Mouse (Mus musculus): Measurements from ENCODE around the gene Slc8a2. TPM values are rescaled to one million over a fixed set of nuclear protein-coding genes. Genes with fewer than 3 reads are reported as not detected.
A peak's percentile ranks its signal among the peaks of the same experiment; 100 is the strongest.

The Slc8a2 gene
- 1.1 and 1.2 TPM in 2 replicates for polyA plus RNA-seq (2012; rRNA removed)

DNA sequence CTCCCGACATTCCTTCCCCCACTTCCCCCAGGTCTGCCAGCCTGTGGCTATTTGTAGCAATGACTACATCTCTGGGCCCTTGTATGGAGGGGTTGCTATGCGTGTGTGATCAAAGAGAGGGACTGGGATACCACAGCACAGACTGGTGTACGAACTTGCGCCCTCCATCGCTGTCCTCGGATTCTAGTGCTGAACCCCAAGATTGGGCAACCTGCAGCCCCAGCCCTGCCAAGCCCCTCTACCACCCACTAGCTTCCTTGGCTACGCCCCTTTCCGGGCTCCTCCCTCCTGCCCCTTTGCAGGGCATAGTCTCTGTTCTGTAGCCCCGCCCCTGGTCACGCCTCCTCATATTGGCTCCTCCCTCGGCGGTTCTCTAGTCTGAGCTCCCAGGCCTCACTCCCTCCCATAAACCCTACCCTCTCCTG is at the start of gene Slc8a2:
Slc8a2 (plus strand) TSS at position 406 of the 425 bp plus-strand sequence.
- DNase-seq: peak; percentile 44
- Histone ChIP-seq H3K36me3 (ENCODE audit: control insufficient read depth, insufficient read depth, low read length) (no peaks in the 10 kb centered on the region), H3K4me3 (ENCODE audit: control insufficient read depth, insufficient read depth, low read length) (no peak within 1 kb of the TSS), H3K27ac (ENCODE audit: control insufficient read depth, insufficient read depth, low read length) (no peak within 1 kb of the TSS), H3K4me1 (replicated peaks; ENCODE audit: control insufficient read depth, insufficient read depth, low read length) (no peaks in the 10 kb centered on the region), H3K27me3 (ENCODE audit: control insufficient read depth, insufficient read depth, low read length) (no peaks in the 10 kb centered on the region; the same call in 1 of the 2 replicates)
- no peak for TF ChIP-seq CTCF (IDR thresholded peaks at IDR 0.05; ENCODE audit: borderline replicate concordance, control insufficient read depth, extremely low read depth, insufficient read depth, low read length, poor library complexity)
- no peak for TF ChIP-seq POLR2A (IDR thresholded peaks at IDR 0.05; ENCODE audit: control insufficient read depth, extremely low read depth, insufficient read depth, low read length, poor library complexity)
- WGBS: 6% methylated on average over 12 of the region's 12 CpGs

DNA sequence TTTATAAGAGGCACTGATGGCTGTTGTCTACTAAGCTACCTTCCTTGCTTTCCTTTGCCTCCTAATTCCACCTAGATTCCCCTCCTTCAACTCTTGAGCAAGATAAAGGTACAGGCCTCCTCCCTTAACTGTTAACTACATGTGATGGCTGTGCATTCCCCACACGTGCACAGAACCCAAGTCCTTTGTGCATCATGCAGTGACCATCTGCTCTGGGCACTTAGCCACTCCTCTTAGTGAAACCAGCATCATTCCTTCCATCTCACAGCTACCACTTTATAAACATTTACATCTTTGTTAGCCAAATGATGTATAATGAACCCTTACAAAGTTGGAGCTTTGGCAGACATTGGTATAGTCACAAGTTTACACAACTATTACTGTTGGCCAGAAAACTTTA is 49.7 kb upstream of the Slc8a2 start:
- Histone ChIP-seq H3K27ac (ENCODE audit: control insufficient read depth, insufficient read depth, low read length) (no peak overlapping the region), H3K36me3 (ENCODE audit: control insufficient read depth, insufficient read depth, low read length) (no peaks in the 10 kb centered on the region), H3K4me1 (replicated peaks; ENCODE audit: control insufficient read depth, insufficient read depth, low read length) (peaks cover 4% of the 10 kb centered on the region), H3K27me3 (ENCODE audit: control insufficient read depth, insufficient read depth, low read length) (no peaks in the 10 kb centered on the region), H3K4me3 (ENCODE audit: control insufficient read depth, insufficient read depth, low read length) (no peak overlapping the region)
- TF ChIP-seq CTCF (IDR thresholded peaks at IDR 0.05; ENCODE audit: borderline replicate concordance, control insufficient read depth, extremely low read depth, insufficient read depth, low read length, poor library complexity): no peak
- TF ChIP-seq POLR2A (IDR thresholded peaks at IDR 0.05; ENCODE audit: control insufficient read depth, extremely low read depth, insufficient read depth, low read length, poor library complexity): no peak
- 78% methylated on average over 1 of the region's 1 CpGs for WGBS
- DNase-seq: no peak

- WGBS: 81% methylated on average over 4 of the region's 4 CpGs
- Histone ChIP-seq H3K27me3 (ENCODE audit: control insufficient read depth, insufficient read depth, low read length) (no peaks in the 10 kb centered on the region), H3K4me3 (ENCODE audit: control insufficient read depth, insufficient read depth, low read length) (no peak overlapping the region), H3K36me3 (ENCODE audit: control insufficient read depth, insufficient read depth, low read length) (no peaks in the 10 kb centered on the region), H3K27ac (ENCODE audit: control insufficient read depth, insufficient read depth, low read length) (no peak overlapping the region), H3K4me1 (replicated peaks; ENCODE audit: control insufficient read depth, insufficient read depth, low read length) (peaks cover 4% of the 10 kb centered on the region)
- no peak for DNase-seq
- no peak for TF ChIP-seq POLR2A (IDR thresholded peaks at IDR 0.05; ENCODE audit: control insufficient read depth, extremely low read depth, insufficient read depth, low read length, poor library complexity)
- TF ChIP-seq CTCF (IDR thresholded peaks at IDR 0.05; ENCODE audit: borderline replicate concordance, control insufficient read depth, extremely low read depth, insufficient read depth, low read length, poor library complexity): no peak
Observed at GRCm38 (mm10) chr7:16080581-16080980, 49.0 kb upstream of the Slc8a2 start.

GRCm38 (mm10) chr7:16083361-16083760 is 46.3 kb upstream of the Slc8a2 start:
- Histone ChIP-seq H3K4me1 (replicated peaks; ENCODE audit: control insufficient read depth, insufficient read depth, low read length) (no peaks in the 10 kb centered on the region), H3K27me3 (ENCODE audit: control insufficient read depth, insufficient read depth, low read length) (no peaks in the 10 kb centered on the region), H3K4me3 (ENCODE audit: control insufficient read depth, insufficient read depth, low read length) (no peak overlapping the region), H3K27ac (ENCODE audit: control insufficient read depth, insufficient read depth, low read length) (no peak overlapping the region), H3K36me3 (ENCODE audit: control insufficient read depth, insufficient read depth, low read length) (no peaks in the 10 kb centered on the region)
- DNase-seq: no peak
- WGBS: 75% methylated on average over 4 of the region's 4 CpGs
- TF ChIP-seq CTCF (IDR thresholded peaks at IDR 0.05; ENCODE audit: borderline replicate concordance, control insufficient read depth, extremely low read depth, insufficient read depth, low read length, poor library complexity) (no peak), POLR2A (IDR thresholded peaks at IDR 0.05; ENCODE audit: control insufficient read depth, extremely low read depth, insufficient read depth, low read length, poor library complexity) (no peak)

GRCm38 (mm10) chr7:16087587-16087986 is 42.0 kb upstream of the Slc8a2 start:
- TF ChIP-seq POLR2A (IDR thresholded peaks at IDR 0.05; ENCODE audit: control insufficient read depth, extremely low read depth, insufficient read depth, low read length, poor library complexity) (no peak), CTCF (IDR thresholded peaks at IDR 0.05; ENCODE audit: borderline replicate concordance, control insufficient read depth, extremely low read depth, insufficient read depth, low read length, poor library complexity) (no peak)
- H3K27ac ChIP-seq (ENCODE audit: control insufficient read depth, insufficient read depth, low read length): no peak overlapping the region
- H3K27me3 ChIP-seq (ENCODE audit: control insufficient read depth, insufficient read depth, low read length): no peaks in the 10 kb centered on the region
- no peak overlapping the region for H3K4me3 ChIP-seq (ENCODE audit: control insufficient read depth, insufficient read depth, low read length)
- 84% methylated on average over 2 of the region's 2 CpGs for WGBS
- no peaks in the 10 kb centered on the region for H3K4me1 ChIP-seq (replicated peaks; ENCODE audit: control insufficient read depth, insufficient read depth, low read length)
- DNase-seq: no peak
- H3K36me3 ChIP-seq (ENCODE audit: control insufficient read depth, insufficient read depth, low read length): no peaks in the 10 kb centered on the region

DNA sequence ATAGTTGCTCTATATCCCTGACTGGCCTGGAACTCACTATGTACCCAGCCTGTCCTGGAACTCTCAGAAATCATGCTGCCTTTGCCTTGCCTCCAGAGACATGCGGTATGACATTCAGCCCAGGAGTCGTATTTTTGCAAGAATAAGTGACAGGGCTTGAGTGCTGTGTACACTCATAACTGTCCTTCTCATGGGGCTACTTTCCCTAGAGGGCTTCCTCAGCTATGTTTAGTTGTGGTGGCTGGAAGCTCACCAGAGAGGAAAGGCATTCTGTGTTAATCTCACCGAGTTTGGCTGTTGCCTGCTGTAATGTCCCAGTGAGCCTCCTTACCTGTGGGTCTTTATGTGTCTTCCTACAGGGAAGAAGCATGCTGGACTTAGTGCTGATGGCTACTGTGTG is 35.0 kb upstream of the Slc8a2 start:
- TF ChIP-seq POLR2A (IDR thresholded peaks at IDR 0.05; ENCODE audit: control insufficient read depth, extremely low read depth, insufficient read depth, low read length, poor library complexity) (no peak), CTCF (IDR thresholded peaks at IDR 0.05; ENCODE audit: borderline replicate concordance, control insufficient read depth, extremely low read depth, insufficient read depth, low read length, poor library complexity) (no peak)
- 64% methylated on average over 3 of the region's 3 CpGs for WGBS

More for the DNA sequence above, 35.0 kb upstream of the Slc8a2 start:
- Histone ChIP-seq H3K27me3 (ENCODE audit: control insufficient read depth, insufficient read depth, low read length) (no peaks in the 10 kb centered on the region), H3K36me3 (ENCODE audit: control insufficient read depth, insufficient read depth, low read length) (no peaks in the 10 kb centered on the region), H3K4me3 (ENCODE audit: control insufficient read depth, insufficient read depth, low read length) (no peak overlapping the region), H3K4me1 (replicated peaks; ENCODE audit: control insufficient read depth, insufficient read depth, low read length) (peaks cover 9% of the 10 kb centered on the region), H3K27ac (ENCODE audit: control insufficient read depth, insufficient read depth, low read length) (no peak overlapping the region)
- no peak for DNase-seq

All from thymus, adult 2 months (tissue).